Mouse (Mus musculus): ENCODE measurements around the gene Kif5a.
A peak's percentile ranks its signal among the peaks of the same experiment; 100 is the strongest.

The Kif5a gene

GRCm38 (mm10) chr10:127217177-127217576 lies 46.0 kb downstream of the Kif5a start:
- no peak for DNase-seq (ENCODE audit: low read depth, low spot score)

- DNase-seq (ENCODE audit: low read depth, low spot score): peak; percentile 68
Measured at GRCm38 (mm10) chr10:127216456-127216855, 46.7 kb downstream of the Kif5a start.

DNA sequence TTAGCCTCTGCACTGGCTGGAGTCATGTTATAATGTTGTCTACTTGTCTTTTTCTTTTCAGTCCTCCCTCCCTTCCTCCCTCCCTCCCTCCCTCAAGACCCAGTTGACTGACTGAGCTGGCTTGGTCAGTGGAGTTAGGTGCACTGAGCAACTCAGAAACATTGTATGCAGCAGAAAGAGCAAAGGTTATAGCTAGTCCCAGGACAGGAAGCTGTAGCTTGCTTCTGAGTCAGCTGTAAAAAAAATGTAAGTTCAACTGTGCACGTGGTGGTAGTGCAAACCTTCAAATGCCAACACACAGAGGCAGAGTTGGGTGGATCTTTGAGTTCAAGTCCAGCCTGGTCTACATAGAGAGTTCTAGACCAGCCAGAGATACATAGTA lies 48.7 kb downstream of the Kif5a start:
- DNase-seq (ENCODE audit: low read depth, low spot score): no peak

- DNase-seq (ENCODE audit: low read depth, low spot score): no peak
Measured at GRCm38 (mm10) chr10:127213704-127214421, 49.3 kb downstream of the Kif5a start.

DNA sequence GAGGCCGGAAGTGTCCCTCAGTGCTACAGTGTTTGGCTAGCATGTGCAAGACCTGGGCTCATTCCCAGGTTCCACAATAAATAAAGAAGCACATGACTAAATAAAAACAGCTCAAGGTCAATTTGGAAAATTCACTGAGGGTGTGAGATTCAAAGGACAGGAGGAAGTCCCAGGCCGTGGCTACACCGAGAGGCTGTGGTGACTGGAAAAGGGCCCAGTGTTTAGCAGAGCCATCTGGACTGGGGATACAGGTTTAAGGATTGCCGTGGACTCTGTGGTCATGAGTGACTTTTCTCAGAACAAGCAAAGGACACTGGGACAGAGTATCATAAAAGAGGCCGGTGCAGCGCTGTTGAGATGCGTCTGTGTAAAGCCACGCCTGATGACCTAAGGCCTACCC lies 49.9 kb downstream of the Kif5a start:
- DNase-seq (ENCODE audit: low read depth, low spot score): no peak

DNA sequence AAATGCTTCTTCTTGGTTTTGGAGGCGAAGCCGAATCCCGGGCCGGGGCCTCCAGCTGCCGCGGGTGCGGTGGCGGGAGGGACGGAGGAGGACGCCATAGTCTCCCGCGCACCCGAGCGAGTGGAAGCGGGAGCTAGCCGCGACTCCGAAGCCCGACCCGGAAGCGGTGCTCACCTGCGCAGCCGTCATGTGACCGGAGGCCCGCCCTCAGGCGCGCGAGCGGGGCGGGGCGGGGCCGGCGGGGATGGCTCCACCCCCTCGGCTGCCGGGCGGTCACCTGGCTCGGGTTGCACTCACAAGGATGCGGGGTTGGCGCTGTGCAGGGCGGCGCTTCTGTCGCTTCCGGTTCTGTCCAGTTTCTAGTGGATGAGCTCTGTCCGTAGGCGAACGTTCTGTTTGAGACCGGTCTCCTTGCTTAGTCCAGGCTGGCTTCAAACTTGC lies 51.7 kb downstream of the Kif5a start, which contains the start of gene Pip4k2c:
Gene Pip4k2c (minus strand): TSS at position 172 of the 441 bp plus-strand sequence.
- peak; percentile 75 for DNase-seq (ENCODE audit: low read depth, low spot score)

DNA sequence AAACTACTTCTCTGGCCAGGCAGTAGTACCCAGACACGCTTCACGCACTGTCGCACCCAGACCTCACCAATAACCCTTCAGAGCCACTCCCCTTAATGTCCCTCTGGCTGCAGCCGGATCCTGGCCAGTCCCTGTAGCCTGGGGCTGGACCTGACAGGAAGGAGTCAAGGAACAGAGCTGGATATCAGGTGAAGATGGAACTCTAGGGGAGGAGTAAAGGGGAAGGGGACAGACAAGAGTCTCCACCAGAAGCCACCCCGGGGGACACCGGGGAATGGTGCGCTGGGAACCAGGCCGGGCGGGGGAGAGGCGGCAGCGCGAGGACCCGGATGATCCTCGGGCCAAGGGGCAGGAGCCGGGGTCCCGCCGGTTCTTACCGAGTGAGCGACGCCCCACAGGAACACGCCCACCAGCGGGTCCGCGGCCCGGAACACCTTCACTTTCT lies 52.2 kb downstream of the Kif5a start:
- DNase-seq (ENCODE audit: low read depth, low spot score): no peak

- DNase-seq (ENCODE audit: low read depth, low spot score): peak; percentile 72
Measured at GRCm38 (mm10) chr10:127209928-127210570, 53.1 kb downstream of the Kif5a start.

DNA sequence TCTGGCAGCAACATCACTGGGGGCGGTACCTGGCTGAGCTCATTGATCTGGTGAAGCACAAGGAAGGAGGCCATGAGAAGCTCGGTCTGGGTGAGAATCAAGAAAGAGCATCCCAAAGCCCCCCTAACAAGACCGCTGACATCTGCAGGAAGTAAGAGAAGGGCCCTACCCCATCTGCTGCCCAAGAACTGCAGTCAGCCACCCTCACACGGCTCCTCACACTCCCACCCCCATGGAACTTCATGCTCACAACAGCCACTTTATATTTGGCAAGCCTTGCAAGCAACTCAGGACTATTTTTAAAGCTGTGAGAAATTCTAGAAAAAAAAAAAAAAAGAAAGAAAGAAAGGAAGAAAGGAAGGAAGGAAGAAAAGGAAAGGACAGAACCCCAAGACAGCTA lies 54.2 kb downstream of the Kif5a start:
- DNase-seq (ENCODE audit: low read depth, low spot score): peak; percentile 83

DNA sequence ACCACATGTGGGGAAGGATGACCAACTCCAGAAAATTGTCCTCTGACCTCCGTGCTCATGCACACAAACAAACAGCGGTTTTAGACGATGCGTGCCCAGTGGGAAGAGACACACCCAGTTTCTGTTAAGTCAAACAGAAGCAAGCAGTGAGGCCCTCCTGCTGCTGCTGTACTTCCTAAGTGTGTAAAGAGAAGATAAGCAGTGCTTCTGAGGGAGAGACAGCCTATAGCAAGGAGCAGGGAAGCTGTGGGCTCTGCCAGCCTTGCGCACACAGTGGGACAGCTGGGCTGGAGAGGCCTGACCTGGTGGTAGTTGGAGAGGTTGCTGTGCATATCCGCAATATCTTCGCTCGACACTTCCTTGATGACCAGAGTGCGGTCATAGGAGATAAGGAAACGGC lies 57.8 kb downstream of the Kif5a start:
- no peak for DNase-seq (ENCODE audit: low read depth, low spot score)

DNA sequence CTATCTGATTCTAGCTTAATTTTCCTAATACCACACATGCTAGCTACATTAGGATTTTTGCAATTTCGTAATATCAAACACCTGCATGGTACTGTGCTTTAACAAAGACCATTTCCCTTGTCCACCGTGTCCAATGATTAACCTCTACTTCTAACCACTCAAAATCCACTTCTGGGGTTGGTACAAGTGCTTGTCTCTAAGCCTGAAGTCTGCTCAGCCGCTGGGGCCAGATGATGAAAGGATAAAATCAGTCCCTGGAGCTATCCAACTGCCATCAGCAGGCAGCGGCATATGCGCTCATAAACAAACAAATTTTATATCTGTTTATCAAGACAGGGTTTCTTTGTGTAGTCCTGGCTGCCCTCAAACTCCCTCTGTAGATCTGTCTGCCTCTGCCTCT lies 58.6 kb downstream of the Kif5a start:
- DNase-seq (ENCODE audit: low read depth, low spot score): no peak

DNA sequence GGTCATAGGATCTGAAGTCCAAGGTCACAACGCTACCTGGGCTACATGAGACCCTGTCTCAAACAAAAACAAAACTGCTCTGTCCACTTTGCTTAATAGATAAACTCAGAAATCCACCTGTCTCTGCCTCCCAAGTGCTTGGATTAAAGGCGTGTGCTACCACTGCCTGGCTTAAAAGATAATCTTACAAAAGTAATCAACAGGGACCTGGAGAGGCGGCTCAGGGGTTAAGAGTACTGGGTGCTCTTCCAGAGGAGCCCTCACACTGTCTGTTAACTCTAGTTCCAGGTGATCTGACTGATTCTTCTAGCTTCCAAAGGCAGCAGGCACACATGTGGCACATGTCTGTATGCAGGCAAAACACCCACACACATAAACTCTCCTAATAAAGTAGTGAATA lies 60.0 kb downstream of the Kif5a start:
- no peak for DNase-seq (ENCODE audit: low read depth, low spot score)

GRCm38 (mm10) chr10:127200279-127200678 lies 62.9 kb downstream of the Kif5a start:
- DNase-seq (ENCODE audit: low read depth, low spot score): no peak

- DNase-seq (ENCODE audit: low read depth, low spot score): no peak
Measured at GRCm38 (mm10) chr10:127199474-127199873, 63.7 kb downstream of the Kif5a start.

DNA sequence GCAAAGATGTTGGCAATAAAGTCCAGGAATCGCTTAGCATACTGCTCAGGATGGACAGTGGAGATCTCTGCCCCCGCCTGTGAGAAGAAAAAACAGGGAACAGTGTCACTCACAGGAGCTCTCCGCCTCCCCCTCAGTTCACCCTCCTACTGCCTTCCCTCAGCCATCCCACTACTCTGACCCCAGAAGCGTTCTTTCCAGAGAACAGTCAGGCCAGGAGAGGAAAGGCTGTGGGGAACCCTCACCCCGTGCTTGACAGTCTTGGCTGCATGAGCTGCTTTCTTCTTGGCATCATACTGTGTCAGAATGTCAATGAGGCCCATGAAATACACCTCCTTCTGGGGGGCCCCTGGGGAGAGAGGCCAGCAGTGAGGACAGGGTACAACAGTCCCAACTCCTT lies 64.1 kb downstream of the Kif5a start:
- no peak for DNase-seq (ENCODE audit: low read depth, low spot score)

DNA sequence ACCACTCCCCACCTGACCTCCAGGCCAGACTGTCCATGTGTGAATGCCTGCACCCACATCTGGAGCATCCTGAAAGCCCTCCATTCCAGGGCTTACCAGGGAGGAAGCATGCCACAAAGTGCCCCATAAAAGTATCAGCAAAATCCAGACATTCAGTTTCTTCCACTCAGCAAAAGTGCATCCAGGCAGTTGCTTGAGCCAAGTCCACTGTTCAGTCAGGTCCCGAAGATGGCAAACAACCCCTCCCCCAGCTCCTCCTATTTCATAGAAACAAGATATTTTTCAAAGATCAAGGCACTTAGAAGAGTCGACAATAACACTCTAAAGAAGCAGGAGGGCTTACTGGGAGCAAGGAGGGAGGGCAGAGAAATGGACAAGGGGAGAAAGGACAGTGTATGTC lies 64.7 kb downstream of the Kif5a start:
- DNase-seq (ENCODE audit: low read depth, low spot score): no peak

DNA sequence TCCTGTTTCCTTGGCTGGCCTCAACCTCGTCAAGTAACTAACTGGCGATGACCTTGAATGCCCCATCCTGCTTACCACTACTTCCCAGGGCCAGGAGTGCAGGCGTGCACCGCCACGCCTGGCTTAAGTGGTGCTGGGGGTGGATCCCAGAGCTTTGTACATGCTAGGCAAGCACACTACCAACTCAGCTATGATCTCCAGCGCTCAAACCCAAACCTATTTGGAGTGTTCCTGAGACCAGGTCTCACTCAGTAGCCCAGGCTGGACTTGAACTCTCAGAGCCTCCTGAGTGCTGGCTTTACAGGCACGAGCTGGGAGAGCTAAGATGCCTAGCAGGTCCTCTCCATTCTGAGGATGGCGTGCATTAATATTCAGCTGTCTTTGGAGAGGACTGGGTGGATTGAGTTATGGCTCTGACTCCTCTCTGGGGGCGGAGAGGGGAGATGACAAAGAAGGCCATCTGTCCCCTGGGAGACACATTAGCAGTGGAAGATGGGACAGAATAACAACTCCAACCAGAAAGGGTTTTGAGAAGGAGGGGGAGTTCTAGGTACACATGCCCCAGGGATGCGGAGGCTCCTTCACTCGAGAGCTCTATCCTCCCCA lies 65.5 kb downstream of the Kif5a start:
- no peak for DNase-seq (ENCODE audit: low read depth, low spot score)

DNA sequence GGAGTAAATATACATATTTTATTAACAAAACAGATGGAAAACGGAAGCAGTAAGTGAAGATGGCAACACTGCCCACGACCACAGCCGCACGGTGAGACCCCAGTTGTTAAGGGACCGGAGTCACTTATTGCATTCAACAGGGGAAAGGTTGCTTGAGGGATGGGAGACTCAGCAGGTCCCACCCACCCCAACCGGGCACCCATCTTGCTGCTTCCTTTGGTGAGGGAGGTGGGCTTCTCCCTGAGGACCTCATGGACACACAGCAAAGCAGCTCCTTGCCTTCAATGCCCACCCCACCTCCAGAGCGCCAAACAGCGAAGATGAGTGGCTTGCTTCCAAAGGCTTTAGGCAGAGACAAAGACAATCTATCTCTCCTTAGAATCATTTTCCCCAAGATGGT lies 66.0 kb downstream of the Kif5a start:
- no peak for DNase-seq (ENCODE audit: low read depth, low spot score)

DNA sequence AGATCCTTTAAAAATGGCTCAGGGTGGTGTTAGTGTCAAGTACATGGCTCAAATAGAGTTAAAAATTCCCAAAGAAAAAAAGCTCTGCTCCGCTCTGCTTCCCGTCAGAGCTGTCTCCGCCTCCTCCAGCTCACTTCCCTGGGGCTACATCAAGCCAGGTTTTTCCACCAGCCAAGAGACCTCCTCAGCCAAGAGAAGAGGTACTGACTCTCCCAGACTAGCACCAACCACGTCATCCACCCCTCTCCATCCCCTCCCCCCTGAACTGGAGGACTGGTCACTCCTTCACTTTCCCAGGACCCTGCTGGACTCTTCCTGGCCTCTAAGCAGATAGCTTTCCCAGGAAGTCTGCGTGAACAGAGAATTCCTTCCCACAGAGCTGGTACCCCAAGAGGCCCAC lies 66.8 kb downstream of the Kif5a start:
- peak; percentile 79 for DNase-seq (ENCODE audit: low read depth, low spot score)

- no peak for DNase-seq (ENCODE audit: low read depth, low spot score)
Measured at GRCm38 (mm10) chr10:127195328-127196129, 67.6 kb downstream of the Kif5a start, which contains the start of gene Dtx3. TSS of gene Dtx3 (minus strand) at chr10:127195728.

DNA sequence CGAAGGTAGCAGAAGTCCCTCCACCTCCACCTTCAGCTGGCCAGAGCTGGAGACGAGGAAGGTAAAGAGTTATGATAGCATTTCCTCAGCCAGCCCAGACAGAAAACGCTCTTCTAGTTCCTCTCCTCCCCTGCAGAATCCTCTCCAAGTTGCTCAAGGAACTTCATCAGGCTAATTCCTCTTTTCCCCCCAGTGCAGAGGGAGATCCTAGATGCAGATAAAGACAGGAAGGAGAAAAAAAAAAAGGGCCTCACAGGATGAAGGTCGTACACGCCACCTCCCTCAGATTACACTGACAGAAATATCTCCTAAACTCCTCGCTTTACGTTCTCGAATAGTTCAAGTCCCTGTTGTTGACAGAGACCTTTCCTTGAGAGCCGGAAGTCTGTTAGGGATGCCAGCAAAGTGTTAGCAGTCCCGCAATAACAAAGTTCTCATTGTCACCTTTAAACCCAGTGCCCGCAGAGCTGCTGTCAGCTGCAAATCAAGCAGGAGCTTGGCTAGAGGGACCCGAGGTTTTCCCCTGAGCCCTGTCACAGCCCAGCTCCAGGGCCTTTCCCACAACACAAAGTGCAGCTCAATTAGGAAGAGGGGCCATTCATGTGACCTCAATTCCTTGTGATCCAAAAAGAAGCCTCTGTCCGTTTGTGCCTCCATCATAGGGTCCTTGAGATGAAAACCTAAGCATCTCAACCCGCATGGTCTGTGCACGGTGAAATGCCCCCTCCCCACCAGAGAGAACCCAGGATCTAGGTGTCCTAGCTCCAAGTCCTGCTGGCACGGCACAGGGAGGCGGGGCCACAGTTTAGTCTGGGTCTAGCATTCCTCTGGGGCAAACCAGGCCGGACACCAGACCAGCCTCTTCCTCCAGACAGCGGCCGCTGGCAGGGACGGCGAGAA lies 68.5 kb downstream of the Kif5a start:
- DNase-seq (ENCODE audit: low read depth, low spot score): no peak

All from telencephalon, adult 2 months (tissue).